Mouse (Mus musculus) heart, embryonic 16.5 days (tissue): ENCODE results near the gene Wfdc8. TPM values are rescaled to one million over a fixed set of nuclear protein-coding genes. Genes with fewer than 3 reads are reported as not detected.
"Not testable (repeated sequence)": the region's sequence is repeated elsewhere in the genome, so short reads cannot be mapped to it uniquely, and the experiment has no call there.

Experiments used
- ATAC-seq: fragments of 200-750 bp; cut with Nextera tagmentation; replicated peaks from 2 replicates; pipeline ENCODE4 v1.8.0; 2017; ENCODE audit warnings: moderate number of reproducible peaks; ENCODE audit not compliant: insufficient read depth, low FRiP score; ENCODE audit errors: extremely low read depth
- H3K27ac ChIP-seq: fragments of 300-500 bp; sonication (generic); 2 replicates; pipeline ENCODE4 v1.5.1; 2014; ENCODE audit warnings: mild to moderate bottlenecking, low read length, control low read depth, moderate library complexity
- H3K27me3 ChIP-seq: fragments of 300-500 bp; sonication (generic); 2 replicates; pipeline ENCODE4 v1.6.1; 2014; ENCODE audit warnings: low read length, mixed read lengths; ENCODE audit not compliant: control insufficient read depth, insufficient read depth
- H3K36me3 ChIP-seq: fragments of 300-500 bp; sonication (generic); 2 replicates; pipeline ENCODE4 v1.6.1; 2014; ENCODE audit not compliant: control insufficient read depth, insufficient read depth
- H3K4me1 ChIP-seq: fragments of 300-500 bp; sonication (generic); 2 replicates; pipeline ENCODE4 v1.6.1; 2014; ENCODE audit warnings: low read length, mixed read lengths; ENCODE audit not compliant: control insufficient read depth, insufficient read depth
- H3K4me2 ChIP-seq: fragments of 300-500 bp; sonication (generic); 2 replicates; pipeline ENCODE4 v1.6.1; 2014; ENCODE audit warnings: low read depth, mild to moderate bottlenecking, control low read depth, low read length
- H3K4me3 ChIP-seq: fragments of 300-500 bp; sonication (generic); 2 replicates; pipeline ENCODE4 v1.5.1; 2014; ENCODE audit warnings: mild to moderate bottlenecking, control low read depth, low read length
- H3K9ac ChIP-seq: fragments of 300-500 bp; sonication (generic); 2 replicates; pipeline ENCODE4 v1.6.1; 2014; ENCODE audit warnings: low read length, control low read depth
- H3K9me3 ChIP-seq: fragments of 300-500 bp; sonication (generic); replicated peaks from 2 replicates; pipeline ENCODE4 v1.6.1; 2016; ENCODE audit warnings: low read length; ENCODE audit not compliant: control insufficient read depth
- WGBS: fragments of 180-500 bp; shearing (Covaris S2); extraction: QIAGEN DNeasy Blood & Tissue Kit; methylation state at CpG from one replicate; pipeline ENCODE4 v1.1.7; 2014; 5-methylcytosine and 5-hydroxymethylcytosine counted together
- polyA plus RNA-seq: library from polyadenylated mRNA; unstranded; fragments of >200 nt; fragmentation: Nextera tagmentation; extraction: Ambion mirVana; gene quantifications from 2 replicates; pipeline ENCODE4 v1.2.1, GENCODE M21; 2015

The Wfdc8 gene
- not detected in 2 replicates for polyA plus RNA-seq

- H3K4me2 ChIP-seq, H3K4me1 ChIP-seq, ATAC-seq, H3K9ac ChIP-seq, H3K36me3 ChIP-seq, H3K27ac ChIP-seq, H3K27me3 ChIP-seq, H3K4me3 ChIP-seq, H3K9me3 ChIP-seq: not testable (repeated sequence)
- WGBS = 40% methylated on average over 8 of the region's 8 CpGs
These were observed at the start of gene Wfdc8, which contains the start of gene Wfdc6b for GRCm38 (mm10) chr2:164613471-164613870. Gene Wfdc8, minus strand, starts transcription at chr2:164613626. Gene Wfdc6b, plus strand, starts transcription at chr2:164613522.

GRCm38 (mm10) chr2:164656483-164656882 lies 43.1 kb upstream of the Wfdc8 start, which contains the start of gene Wfdc9:
Gene Wfdc9, minus strand, starts transcription at chr2:164656583.
- no peaks in the 10 kb centered on the region for H3K4me1 ChIP-seq
- no peak within 1 kb of the TSS for H3K4me3 ChIP-seq
- 70% methylated on average over 9 of the region's 9 CpGs for WGBS
- ATAC-seq = no peak
- H3K9ac ChIP-seq = no peak within 1 kb of the TSS
- no peak within 1 kb of the TSS for H3K4me2 ChIP-seq
- H3K9me3 ChIP-seq = no peaks in the 10 kb centered on the region
- H3K27me3 ChIP-seq = no peaks in the 10 kb centered on the region; the same call in 1 of the 2 replicates
- no peak within 1 kb of the TSS for H3K27ac ChIP-seq
- H3K36me3 ChIP-seq = no peaks in the 10 kb centered on the region

- WGBS = 12% methylated on average over 11 of the region's 11 CpGs
- H3K27ac ChIP-seq = no peak within 1 kb of the TSS
- no peaks in the 10 kb centered on the region for H3K36me3 ChIP-seq
- H3K27me3 ChIP-seq = no peaks in the 10 kb centered on the region; the same call in 1 of the 2 replicates
- H3K4me3 ChIP-seq = no peak within 1 kb of the TSS
- no peaks in the 10 kb centered on the region for H3K4me1 ChIP-seq
- ATAC-seq = no peak
- no peak within 1 kb of the TSS for H3K9ac ChIP-seq
- no peak within 1 kb of the TSS for H3K4me2 ChIP-seq
- H3K9me3 ChIP-seq = no peaks in the 10 kb centered on the region
These were observed 42.4 kb upstream of the Wfdc8 start, which contains the start of gene Wfdc10 for GRCm38 (mm10) chr2:164655858-164656257. Gene Wfdc10, plus strand, starts transcription at chr2:164656046.

DNA sequence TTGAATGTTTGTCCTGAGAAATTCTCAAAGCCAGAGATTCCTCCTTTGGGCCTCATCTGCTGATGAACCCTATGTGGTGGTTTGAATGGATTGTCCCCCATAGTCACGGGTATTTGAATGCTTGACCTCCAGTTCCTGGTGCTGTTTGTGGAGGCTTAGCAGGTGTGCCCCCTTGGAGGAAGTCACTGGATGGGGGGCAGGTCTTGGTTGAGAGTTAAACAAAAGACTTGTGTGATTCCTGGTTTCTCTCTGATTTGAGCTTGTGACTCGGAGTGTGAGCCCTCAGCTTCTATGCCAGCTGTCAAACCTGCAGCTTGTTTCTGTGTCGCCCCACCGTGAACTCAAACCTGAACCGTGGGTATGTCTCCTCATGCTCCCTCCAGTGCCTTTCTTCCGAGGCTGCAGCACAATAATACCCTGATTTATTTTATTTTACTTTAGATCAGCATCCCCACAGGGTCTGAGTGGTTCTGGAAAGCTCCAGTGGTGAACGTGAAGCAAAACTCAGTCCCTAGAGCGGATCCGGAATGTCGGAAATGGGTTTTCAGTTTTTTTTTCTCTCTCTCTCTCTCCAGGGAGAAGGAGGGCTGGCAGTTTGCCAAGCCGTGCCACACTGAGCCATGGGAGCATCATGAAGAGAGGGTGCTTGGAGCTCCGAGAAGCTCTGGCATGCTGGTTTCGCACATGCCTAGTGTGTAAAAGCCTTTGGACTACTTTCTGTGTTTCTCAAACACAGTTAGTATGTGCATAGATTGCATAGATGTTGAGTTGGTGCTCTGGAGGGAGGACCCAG lies 28.7 kb upstream of the Wfdc8 start:
- no peak for ATAC-seq
- 72% methylated on average over 13 of the region's 13 CpGs for WGBS
- Histone ChIP-seq H3K4me1 (no peaks in the 10 kb centered on the region), H3K9ac (no peak overlapping the region), H3K4me3 (no peak overlapping the region), H3K9me3 (no peaks in the 10 kb centered on the region), H3K27ac (no peak overlapping the region), H3K4me2 (no peak overlapping the region), H3K27me3 (no peaks in the 10 kb centered on the region), H3K36me3 (no peaks in the 10 kb centered on the region)

GRCm38 (mm10) chr2:164641129-164641528 lies 27.7 kb upstream of the Wfdc8 start:
- H3K27ac ChIP-seq = no peak overlapping the region
- H3K4me3 ChIP-seq = no peak overlapping the region
- WGBS = 62% methylated on average over 7 of the region's 7 CpGs
- ATAC-seq = no peak
- H3K4me2 ChIP-seq = no peak overlapping the region
- H3K9ac ChIP-seq = no peak overlapping the region
- H3K27me3 ChIP-seq = no peaks in the 10 kb centered on the region
- no peaks in the 10 kb centered on the region for H3K36me3 ChIP-seq
- no peaks in the 10 kb centered on the region for H3K9me3 ChIP-seq
- H3K4me1 ChIP-seq = no peaks in the 10 kb centered on the region

GRCm38 (mm10) chr2:164638696-164639095 lies 25.3 kb upstream of the Wfdc8 start, which contains the start of gene Wfdc16:
Gene Wfdc16, minus strand, starts transcription at chr2:164638796.
- Histone ChIP-seq H3K4me3 (no peak within 1 kb of the TSS), H3K27me3 (no peaks in the 10 kb centered on the region), H3K36me3 (no peaks in the 10 kb centered on the region), H3K27ac (no peak within 1 kb of the TSS), H3K4me1 (no peaks in the 10 kb centered on the region), H3K9ac (no peak within 1 kb of the TSS), H3K9me3 (no peaks in the 10 kb centered on the region), H3K4me2 (no peak within 1 kb of the TSS)
- 83% methylated on average over 3 of the region's 3 CpGs for WGBS
- no peak for ATAC-seq

GRCm38 (mm10) chr2:164635266-164635665 lies 21.8 kb upstream of the Wfdc8 start:
- 81% methylated on average over 9 of the region's 9 CpGs for WGBS
- Histone ChIP-seq H3K9ac (no peak overlapping the region), H3K4me3 (no peak overlapping the region), H3K36me3 (no peaks in the 10 kb centered on the region), H3K4me1 (no peaks in the 10 kb centered on the region), H3K9me3 (no peaks in the 10 kb centered on the region), H3K27me3 (no peaks in the 10 kb centered on the region), H3K27ac (no peak overlapping the region), H3K4me2 (no peak overlapping the region)
- ATAC-seq = no peak

DNA sequence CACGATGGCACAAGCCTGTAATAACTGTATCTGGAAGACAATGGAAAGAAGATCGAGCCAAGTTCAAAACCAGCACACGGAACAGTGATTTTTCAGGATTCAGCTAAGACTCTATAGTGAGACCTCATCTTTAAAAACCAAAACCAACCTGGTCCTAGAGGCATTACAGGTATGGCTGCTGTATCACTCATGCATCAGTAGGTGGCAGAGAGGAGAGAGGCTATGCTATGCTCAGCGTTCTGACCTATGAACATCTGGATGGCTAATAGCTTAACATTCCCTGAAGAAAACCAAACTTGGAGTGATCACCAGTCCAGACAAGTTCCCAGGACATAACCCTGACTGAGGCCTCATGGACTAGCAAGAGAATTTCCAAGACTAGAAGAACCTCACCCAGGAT lies 8.3 kb upstream of the Wfdc8 start:
- Histone ChIP-seq H3K4me2 (no peak overlapping the region), H3K27ac (no peak overlapping the region), H3K27me3 (no peaks in the 10 kb centered on the region), H3K9me3 (no peaks in the 10 kb centered on the region), H3K4me1 (no peaks in the 10 kb centered on the region), H3K4me3 (no peak overlapping the region), H3K9ac (no peak overlapping the region), H3K36me3 (no peaks in the 10 kb centered on the region)
- ATAC-seq = no peak
- WGBS = 76% methylated on average over 4 of the region's 4 CpGs

DNA sequence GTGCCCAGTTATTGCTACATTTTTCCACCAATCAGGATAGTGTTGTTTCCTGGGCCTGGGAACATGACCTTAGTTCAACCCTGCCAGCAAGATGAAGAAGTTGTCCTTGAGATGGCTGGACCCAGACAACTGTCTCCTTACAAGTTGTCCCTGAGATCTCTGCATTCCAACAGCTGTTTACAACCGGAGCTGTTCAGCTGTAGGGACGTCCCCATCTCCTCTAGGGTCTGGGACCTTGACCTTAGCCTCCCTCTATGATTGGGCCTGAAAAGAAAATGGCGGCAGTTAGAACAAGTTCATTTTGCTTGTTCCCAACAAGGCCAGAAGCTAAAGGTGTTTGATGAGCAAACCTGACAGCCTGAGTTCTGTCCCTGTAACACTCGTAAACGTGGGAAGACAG lies 5.6 kb upstream of the Wfdc8 start:
- H3K27me3 ChIP-seq = no peaks in the 10 kb centered on the region
- H3K9ac ChIP-seq = no peak overlapping the region
- WGBS = 71% methylated on average over 5 of the region's 5 CpGs
- no peak overlapping the region for H3K4me2 ChIP-seq
- H3K27ac ChIP-seq = no peak overlapping the region
- no peak for ATAC-seq
- no peaks in the 10 kb centered on the region for H3K4me1 ChIP-seq
- H3K36me3 ChIP-seq = no peaks in the 10 kb centered on the region
- no peak overlapping the region for H3K4me3 ChIP-seq
- H3K9me3 ChIP-seq = no peaks in the 10 kb centered on the region
